Mouse (Mus musculus) R1 (cell line): Measurements from ENCODE around the gene Sugp1.

ENCODE experiments used
- DNase-seq: peaks from one replicate; pipeline ENCODE4 v3.0.0-alpha.2; 2018; ENCODE audit warnings: low read depth, low spot score

Sugp1 gene

DNA sequence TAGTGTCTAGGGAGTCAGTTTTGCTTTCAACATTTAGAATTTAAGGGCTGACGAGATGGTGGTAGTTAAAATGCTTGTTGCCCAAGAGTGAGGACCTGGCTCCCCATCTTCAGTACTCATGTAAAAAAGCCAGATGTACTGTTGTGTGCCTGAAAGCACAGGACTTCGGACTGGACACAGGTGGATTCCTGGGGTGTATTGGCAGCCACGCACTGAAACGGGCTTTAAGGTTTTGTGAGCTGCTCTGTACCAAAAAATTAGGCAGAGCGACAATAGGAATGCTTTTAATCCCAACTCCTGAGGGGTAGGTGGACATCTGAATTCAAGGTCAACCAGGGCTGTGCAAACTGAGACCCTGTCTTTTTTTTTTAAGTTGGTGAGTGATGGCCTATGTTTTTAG lies 1.4 kb downstream of the Sugp1 start:
- no peak for DNase-seq

DNA sequence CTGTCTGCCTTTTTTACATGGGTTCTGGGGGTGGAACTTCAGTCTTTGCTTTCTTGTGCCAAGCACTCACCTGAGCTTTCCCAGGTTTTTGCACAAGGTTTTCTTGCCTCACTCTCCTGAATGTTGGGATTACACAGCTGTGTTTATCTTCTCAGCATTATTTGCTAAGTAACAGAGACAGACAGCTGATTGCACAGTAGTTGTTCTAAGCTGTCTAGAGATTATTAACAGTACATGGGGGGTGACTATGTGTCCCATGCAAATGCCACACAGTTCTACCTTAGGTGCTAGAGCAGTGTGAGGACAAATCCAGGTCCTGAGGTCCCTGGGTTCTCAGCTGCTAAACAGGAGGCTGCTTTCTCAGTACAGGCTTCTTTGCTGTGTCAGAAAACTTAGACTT lies 7.0 kb downstream of the Sugp1 start:
- no peak for DNase-seq

DNA sequence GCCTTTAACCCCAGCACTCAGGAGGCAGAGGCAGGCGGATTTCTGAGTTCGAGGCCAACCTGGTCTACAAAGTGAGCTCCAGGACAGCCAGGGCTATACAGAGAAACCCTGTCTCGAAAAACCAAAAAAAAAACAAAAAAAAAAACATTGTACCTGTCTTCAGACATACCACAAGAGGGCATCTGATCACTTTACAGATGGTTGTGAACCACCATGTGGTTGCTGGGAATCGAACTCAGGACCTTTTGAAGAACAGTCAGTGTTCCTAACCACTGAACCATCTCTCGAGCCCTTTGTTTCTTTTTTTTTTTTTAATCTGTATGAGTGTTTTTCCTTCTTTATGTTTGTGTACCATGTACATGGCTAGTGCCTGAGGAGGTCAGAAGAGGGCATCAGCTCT lies 7.8 kb downstream of the Sugp1 start:
- DNase-seq: peak; percentile 46

DNA sequence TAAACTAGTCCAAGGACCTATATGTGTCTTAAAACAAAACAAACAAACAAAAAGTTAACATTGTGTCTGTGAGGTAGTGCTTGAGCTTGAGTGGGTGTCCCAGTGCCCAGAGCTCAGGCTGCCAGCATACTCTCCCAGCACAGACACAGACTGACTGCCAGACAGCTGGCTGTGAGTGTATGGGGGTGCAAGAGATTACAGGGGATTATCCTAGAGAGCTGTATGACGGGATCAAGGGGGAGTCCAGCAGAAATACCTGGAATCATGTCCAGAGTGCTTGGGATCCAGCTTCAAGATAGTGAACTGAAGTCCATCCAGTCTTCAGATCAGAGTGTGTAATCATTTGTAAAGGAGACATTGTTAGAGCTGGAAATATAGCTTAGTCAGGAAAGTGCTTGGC lies 15.1 kb downstream of the Sugp1 start:
- DNase-seq: no peak

DNA sequence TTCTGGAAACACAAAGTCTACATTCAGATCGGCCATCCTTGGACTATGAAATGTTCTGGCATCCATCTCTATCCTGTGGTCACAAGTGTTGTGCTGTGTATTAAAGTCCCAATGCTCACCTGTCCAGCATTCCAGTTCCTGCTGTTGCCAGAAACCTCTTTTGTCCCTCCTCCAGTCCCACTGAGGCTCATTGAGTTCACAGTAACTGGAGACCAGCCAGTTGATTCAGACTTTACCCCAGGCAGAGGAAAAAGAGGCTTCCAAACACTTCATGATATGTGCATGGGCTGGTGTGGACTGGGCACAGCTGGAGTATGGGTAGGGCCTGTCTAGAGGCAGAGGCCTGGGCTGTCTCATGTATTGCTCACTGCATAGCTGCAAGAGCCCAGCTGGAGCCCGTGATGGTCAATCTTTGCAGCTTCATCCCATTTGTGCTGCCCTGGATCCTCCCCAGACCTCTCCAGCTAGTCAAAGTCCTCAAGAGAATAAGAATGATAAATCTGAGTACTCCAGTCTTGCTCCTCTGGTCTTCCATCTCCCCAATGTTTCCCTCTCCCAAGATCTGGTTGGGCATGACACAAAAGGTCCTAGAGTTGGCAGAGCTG lies 29.3 kb downstream of the Sugp1 start:
- no peak for DNase-seq

DNA sequence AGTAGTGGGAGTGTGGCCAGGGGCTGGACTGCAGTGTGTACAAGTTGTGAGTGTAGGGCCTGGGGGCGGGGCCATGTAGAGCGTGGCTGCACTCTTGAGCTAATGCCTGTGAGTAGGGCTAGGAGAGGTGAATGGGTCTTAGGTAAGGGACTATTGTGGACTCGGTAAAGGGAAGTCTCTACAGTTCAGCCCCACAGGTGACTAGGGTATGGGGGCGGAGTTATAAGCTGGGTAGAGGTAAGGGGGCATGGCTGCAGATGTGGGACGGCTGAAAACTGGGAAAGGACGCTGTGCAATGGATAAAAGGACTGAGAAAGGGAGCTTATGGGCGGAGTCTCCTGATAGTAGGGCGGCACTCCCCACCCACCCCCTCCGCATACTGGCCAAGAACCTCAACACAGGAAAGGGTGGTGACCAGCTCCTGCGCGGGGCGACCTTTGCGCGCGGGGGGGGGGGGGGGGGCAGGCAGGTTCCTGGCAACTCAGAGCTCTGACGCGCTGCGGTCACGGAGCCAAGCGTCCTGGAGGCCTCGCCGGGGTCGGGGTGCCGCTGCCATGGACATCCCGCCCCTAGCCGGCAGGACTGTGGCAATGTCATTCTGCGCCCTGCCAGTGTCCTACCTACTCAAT lies 29.9 kb downstream of the Sugp1 start, which contains the start of gene Tm6sf2:
TSS of gene Tm6sf2 (plus strand) at position 484 of the 629 bp plus-strand sequence.
- DNase-seq: peak; percentile 81

DNA sequence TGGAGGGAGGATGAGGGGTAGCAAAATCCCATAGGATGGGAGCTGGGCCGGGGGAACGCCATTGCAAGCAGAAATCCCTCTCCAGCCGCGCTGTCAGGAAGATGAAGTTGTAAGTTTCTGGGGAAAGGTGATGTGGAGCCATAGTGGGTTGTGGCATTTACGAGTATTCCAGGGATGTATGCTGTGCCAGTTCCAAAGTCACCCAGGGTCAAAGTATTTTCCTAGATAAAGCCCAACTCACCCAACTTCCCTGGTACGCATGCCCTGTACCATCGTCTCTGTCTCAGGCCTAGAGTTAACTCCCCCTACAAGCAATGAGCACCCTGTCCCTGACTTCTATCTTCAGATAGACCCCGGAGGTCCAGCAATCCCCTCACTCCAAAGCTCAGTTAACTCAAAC lies 30.5 kb downstream of the Sugp1 start:
- no peak for DNase-seq

DNA sequence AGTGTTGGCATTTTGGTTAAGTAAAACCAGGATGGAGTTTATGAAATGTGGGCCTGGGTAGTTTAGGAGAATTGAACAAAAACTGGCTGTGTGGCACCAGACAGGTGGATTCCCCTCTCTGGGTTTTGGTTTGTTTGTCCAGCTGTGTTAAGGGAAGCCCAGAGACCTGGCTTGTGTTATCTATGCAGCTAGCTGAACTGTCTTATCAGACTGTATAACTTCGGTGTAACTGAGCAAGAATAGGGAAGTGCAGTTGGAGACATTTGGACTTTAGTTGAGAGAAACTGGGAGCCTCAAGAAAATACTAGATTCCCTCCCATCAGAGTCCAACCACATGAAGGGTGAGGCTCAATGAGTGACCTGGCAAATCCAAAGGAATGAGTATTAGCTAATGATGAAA lies 31.1 kb downstream of the Sugp1 start:
- DNase-seq: no peak

DNA sequence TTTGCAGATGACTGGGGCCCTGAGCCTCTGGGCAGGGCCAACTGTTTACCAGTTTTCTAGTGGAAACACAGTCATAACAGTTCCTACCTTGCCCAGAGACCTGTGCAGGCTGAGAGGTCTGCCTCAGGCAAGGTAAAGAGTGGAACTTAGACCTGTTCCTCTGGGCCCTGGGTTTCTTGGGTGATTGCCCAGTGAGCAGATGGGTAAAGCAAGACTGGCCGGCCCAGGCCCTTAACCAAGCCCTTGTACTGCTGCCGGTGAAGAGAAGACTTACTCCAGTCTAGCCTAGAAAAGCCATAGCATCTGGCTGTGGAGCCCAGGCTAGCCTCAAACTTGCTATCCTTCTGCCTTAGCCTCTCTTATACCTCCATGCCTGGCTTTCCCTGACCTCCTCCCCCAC lies 39.4 kb downstream of the Sugp1 start:
- no peak for DNase-seq

DNA sequence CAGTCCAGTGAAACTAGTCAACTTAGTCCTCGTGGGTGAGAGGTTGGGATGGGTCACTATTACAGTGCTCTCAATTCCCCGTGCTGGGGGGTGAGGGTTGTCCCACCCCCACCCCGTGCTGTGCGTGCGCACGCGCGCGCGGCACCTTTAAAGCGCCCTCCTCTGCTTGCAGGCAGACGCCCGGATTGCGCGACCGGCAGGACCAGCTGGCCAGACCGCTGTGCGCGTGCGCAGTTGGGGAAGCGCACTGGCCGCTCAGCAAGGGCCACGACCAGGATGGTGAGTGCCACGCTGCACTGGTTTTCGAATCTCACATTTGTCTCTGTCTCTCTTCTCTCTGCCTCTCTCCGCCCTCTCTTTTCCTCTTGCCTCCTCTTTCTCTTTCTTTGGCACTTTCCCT lies 40.7 kb downstream of the Sugp1 start, which contains the start of gene Hapln4:
TSS of gene Hapln4 (plus strand) at position 173 of the 400 bp plus-strand sequence.
- DNase-seq: peak; percentile 33

DNA sequence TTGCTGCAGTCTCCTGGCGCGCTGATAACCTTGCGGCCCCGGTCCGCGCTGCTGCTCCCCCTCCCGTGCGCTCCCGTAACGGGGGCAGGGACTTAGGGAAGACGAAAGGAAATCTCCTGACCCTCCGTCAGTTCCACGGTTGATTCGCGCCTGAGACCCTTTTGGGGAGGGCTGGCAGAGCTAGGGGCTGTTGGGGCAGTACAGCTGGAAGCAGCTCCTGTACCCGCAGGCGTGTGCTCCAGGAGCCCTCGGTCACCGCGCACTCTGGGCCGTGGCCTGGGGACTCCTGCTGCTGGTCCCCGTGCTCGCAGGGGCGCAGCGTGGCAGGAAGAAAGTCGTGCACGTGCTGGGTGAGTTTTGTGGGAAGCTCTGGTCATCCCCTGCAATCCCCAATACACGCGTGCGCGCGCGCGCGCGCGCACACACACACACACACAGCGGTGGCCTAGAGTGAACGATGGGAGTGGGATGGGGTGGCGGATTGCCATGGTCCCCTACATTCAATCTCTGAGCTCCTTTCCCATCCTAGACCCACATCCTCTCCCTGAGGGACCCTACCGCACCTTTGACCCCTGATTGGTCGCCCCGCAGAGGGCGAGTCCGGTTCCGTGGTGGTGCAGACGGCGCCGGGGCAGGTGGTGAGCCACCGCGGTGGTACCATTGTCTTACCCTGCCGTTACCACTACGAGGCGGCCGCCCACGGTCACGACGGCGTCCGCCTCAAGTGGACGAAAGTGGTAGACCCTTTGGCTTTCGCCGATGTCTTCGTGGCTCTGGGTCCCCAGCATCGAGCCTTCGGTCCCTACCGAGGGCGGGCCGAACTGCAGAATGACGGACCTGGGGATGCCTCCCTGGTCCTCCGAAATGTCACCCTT lies 41.8 kb downstream of the Sugp1 start:
- DNase-seq: peak; percentile 32

DNA sequence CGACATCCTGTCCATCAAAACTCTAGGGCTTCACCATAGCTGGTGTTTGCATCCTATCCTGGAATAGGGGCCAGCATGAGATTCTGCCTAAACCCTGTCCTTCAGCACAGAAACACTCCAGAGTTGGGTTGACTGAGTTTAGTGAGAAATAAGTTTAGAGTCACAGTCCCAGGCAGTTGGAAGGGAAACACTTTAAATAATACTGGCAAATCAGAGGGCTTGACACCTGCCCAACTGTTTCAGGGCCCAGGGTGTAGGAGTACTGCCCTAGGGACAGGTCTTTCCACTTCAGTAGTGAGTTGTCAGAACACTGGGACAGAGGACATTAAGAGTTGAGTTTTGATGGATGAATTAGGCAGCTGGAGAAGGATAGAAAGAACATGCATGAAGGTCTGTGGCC lies 43.5 kb downstream of the Sugp1 start:
- DNase-seq: no peak

DNA sequence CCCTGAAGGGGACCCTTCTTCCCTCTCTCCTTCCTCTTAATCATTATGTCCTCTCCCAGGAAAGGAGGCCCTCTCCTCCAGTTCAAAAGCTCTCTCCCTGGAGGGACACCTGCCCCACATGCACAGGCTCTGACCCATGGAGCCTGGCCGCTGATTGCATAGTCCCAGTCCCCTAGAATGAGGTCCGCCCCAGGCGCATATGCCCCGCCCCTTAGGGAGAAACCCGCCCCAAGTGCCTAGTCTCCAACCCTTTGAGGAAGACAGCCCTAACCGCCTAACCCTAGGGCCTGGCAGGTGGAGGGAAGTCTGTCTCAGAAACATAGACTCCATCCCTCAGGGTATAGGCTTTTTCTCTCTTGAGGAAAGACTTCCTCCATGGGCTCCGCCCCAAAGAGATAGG lies 44.6 kb downstream of the Sugp1 start:
- DNase-seq: peak; percentile 69

DNA sequence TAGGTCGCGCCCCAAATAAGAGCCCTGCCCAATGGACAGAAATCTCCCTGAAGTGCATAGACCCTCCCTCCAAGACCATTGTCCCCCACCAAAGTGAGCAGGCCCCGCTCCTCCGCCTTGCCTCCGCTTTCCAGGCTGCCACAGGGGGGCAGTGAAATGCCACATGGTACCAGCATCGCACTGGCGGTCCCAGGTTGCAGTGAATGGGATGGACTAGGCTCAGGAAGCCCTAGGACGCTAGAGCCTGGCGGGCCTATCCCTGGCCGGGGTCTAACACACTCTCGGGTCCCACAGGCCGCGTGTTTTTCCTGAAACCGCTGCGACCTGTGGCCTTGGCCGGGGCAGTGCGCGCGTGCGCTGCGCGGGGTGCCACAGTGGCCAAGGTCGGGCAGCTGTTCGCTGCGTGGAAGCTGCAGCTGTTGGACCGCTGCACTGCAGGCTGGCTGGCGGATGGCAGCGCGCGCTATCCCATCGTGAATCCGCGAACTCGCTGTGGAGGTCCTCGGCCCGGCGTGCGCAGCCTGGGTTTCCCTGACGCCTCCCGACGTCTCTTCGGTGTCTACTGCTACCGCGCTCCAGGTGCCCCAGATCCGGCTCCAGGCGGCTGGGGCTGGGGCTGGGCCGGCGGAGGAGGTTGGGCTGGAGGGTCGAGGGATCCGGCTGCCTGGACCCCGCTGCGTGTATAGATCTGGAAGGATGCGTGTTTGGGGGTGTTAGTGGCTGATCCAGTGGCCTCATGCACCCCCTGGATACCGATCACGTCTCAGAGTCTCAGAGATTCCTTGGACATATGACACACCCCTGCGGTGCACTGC lies 45.4 kb downstream of the Sugp1 start:
- DNase-seq: peak; percentile 72

DNA sequence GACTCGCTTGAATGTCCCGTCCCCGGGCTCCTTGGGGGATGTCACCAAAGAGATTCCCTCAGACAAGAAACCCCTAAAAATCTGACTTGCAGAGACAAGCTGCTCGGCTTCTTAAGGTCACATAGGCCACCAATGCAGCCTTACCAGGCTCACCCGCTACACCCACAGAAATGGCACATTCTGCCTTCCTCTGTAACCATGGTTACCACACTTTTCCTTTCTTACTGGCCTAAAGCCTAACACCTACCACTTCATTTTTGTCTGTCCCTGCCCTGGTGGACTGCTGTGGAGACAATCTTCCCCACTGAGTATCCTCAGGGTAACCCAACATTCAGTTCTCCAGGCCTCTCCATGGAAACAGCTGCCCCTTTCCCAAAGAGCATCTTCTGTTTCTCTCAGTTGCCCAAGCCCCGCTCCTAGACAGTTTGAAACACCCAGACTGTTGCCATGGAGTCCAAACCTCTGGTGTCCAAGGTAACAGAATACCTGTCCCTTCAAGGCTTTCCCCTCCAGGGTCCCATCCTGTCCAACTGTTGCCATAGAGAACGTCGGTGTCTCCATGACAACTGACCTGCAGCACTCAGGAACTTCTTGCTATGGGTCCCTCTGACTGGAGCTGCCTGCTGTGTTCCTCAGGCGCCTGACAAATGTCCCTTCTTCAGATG lies 46.8 kb downstream of the Sugp1 start:
- DNase-seq: peak; percentile 91

DNA sequence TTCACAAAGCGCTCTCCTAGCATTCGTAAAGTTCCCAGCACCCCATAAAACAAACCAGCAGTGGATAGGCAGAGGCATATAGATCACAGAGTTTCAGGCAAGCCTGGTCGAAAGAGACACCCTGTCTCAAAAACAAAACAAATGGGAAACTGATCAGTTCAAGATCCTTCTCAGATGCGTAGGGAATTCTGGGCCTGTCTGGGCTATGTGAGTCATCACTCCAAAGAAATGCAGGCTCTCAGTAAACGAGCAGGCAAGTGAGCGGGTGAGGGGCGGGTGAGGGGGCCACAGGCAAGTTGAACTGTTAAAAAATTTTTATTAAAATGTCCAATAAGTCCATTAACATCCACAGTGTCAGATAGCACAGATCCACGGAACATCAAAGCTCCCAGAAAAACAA lies 50.2 kb downstream of the Sugp1 start:
- no peak for DNase-seq

DNA sequence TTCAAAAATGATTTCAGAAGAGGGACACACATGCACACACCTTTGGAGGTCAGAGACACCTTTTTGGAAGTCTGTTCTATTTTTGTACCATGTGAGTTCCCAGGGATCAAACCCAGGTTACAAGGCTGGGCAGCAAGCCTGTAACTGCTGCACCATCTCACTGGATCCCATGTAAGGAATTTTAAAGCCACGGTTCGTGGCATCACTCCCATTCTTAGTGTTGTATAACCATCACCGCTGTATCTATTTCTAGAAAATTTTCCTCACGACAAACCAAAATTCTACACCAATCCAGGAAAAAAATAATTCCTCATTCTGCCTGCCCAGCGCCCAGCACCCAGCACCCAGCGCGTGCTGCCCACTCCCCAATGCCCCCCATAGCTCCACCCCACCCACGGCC lies 56.7 kb downstream of the Sugp1 start:
- no peak for DNase-seq

DNA sequence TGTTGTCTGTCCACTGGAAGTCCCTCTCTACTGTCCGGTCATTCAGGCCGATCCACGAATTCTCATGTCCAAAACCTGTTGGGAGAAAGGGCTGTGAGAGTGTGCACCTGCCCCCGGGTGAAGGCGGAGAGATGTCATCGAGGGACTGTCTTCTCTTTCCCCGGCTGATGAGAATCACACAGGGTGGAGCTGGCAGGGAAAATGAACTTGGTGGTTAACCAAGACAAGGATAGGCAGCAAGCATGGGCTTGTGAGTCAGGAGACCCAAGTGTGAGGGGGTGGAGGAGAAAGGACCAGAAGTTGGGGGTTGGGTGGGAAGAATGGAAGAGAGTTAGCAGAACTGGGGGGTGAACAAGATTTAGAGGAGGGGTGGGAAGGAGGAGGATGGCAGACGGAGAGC lies 57.6 kb downstream of the Sugp1 start:
- DNase-seq: no peak

DNA sequence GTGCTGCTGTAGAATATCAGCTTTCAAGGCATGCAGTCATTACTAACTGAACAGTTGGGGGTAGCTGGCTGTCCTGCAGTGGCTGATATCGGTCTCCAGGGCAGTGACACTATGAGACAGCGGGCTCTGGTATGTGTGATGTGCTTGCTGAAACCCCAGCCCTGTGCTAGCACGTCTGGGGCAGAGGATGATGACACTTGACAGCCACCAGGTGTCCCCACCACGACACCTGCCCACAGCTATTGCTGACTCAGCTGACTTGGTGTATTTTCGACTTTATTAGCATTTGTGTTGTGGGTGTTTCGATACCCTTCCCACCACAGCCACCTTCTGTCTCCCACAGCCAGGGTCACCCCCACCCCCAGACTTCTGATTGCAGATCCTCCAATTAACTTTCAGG lies 61.9 kb downstream of the Sugp1 start:
- DNase-seq: peak; percentile 57

DNA sequence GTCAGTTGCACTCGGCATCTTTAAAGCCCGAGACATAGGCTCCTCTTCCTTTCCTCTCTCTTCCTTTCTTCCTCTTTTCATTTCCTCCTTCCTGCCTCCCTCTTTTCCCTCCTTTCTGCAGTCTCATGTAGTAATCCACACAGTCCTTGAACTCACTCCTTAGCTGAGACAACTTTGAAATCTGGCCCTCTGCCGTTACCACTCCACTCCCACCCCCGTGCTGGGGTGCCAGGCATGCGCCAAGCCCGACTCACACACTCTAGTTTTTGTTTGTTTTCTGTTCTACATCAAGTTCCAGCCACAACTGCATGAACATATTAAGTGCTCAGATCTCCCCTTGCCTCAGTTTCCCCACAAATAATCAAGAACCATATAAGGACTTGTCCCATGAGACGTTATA lies 62.3 kb downstream of the Sugp1 start:
- DNase-seq: no peak

DNA sequence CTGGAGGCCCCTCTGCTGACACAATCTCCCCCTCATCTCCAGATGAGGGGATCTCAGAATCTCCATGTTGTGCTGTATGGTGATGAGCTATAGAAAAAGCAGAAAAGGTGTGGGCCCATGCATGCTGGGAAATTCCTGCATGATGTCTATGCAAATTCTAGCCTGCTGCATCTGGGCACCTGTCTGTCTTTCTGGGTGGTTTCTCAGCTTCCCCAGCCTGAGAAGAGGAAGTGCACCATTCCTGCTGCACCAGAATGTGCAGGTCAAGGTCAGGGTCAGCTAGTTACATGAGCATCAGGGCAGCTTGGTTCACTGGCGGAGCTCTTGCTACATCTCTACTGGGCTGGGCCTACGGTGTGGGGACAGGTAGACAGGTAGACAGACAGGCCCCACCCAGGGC lies 67.8 kb downstream of the Sugp1 start:
- DNase-seq: no peak
